Mouse (Mus musculus): ENCODE measurements around the gene Tulp2.

Tulp2 gene

GRCm38 (mm10) chr7:45481374-45481927, at the start of gene Tulp2:
TSS of gene Tulp2 (plus strand) at chr7:45481877.
- ChIA-PET POLR2A (interaction anchor here in 3 of 4 experiments (0.6 to 2.3 kb wide), 56 partner anchors 9 to 631 kb away, joined by 3 to 20 read pairs (median 4); partner anchors contain the start of genes Ftl1 (in 3 of the 3), Gys1 (in 2 of the 3), Plekha4 (in 2 of the 3) and Ppp1r15a (in 2 of the 3)), CTCF (interaction anchor here in 3 of 4 experiments (0.6 to 1.5 kb wide), 15 partner anchors 10 to 201 kb away, joined by 3 to 18 read pairs (median 4); partner anchors contain the start of genes Ntn5 (in 1 of the 3), Plekha4 (in 1 of the 3) and Ppp1r15a (in 1 of the 3))

GRCm38 (mm10) chr7:45433835-45434202, 47.9 kb upstream of the Tulp2 start:
- POLR2A ChIA-PET: interaction anchor here (0.6 to 10.2 kb wide), 79 partner anchors 8 to 449 kb away, joined by 3 to 114 read pairs (median 5); partner anchors contain the start of genes Ftl1 (in 3 of the 4), Lhb (in 3 of the 4), Ntf5 (in 3 of the 4) and Sphk2 (in 3 of the 4)
- CTCF ChIA-PET: interaction anchor here (0.6 to 5.1 kb wide), 69 partner anchors 9 to 596 kb away, joined by 3 to 53 read pairs (median 4); partner anchors contain the start of genes Kcna7 (in 2 of the 4), Akt1s1 (in 1 of the 4), Aldh16a1 (in 1 of the 4) and Bax (in 1 of the 4)

GRCm38 (mm10) chr7:45434203-45435015, 47.3 kb upstream of the Tulp2 start, which contains the start of gene Gys1:
TSS of gene Gys1 (plus strand) at chr7:45434844.
- ChIA-PET CTCF (interaction anchor here (0.5 to 5.1 kb wide), 100 partner anchors 9 to 811 kb away, joined by 3 to 53 read pairs (median 4); partner anchors contain the start of genes Aldh16a1 (in 2 of the 4), Kcna7 (in 2 of the 4), Akt1s1 (in 1 of the 4) and Bax (in 1 of the 4)), POLR2A (interaction anchor here (0.5 to 10.2 kb wide), 111 partner anchors 8 to 533 kb away, joined by 3 to 114 read pairs (median 5); partner anchors contain the start of genes Ftl1 (in 3 of the 4), Lhb (in 3 of the 4), Ntf5 (in 3 of the 4) and Snrnp70 (in 3 of the 4))

- POLR2A ChIA-PET: interaction anchor here (0.6 to 10.2 kb wide), 90 partner anchors 9 to 418 kb away, joined by 3 to 114 read pairs (median 5); partner anchors contain the start of genes Snrnp70 (in 4 of the 4), Ftl1 (in 3 of the 4), Lhb (in 3 of the 4) and Ntf5 (in 3 of the 4)
- CTCF ChIA-PET: interaction anchor here (0.5 to 5.1 kb wide), 78 partner anchors 9 to 811 kb away, joined by 3 to 53 read pairs (median 4); partner anchors contain the start of genes Aldh16a1 (in 2 of the 4), Kcna7 (in 2 of the 4), Akt1s1 (in 1 of the 4) and Car11 (in 1 of the 4)
Measured at GRCm38 (mm10) chr7:45435038-45435437, 46.6 kb upstream of the Tulp2 start.

- CTCF ChIA-PET: interaction anchor here (0.7 to 5.1 kb wide), 14 partner anchors 11 to 388 kb away, joined by 3 to 44 read pairs (median 4); partner anchors contain the start of genes Kcna7 (in 1 of the 4) and Snrnp70 (in 1 of the 4)
- POLR2A ChIA-PET: interaction anchor here in 3 of 4 experiments (0.6 to 10.2 kb wide), 28 partner anchors 12 to 282 kb away, joined by 3 to 114 read pairs (median 6); partner anchors contain the start of genes Ftl1 (in 3 of the 3), Lhb (in 2 of the 3), Snrnp70 (in 2 of the 3) and Aldh16a1 (in 1 of the 3)
Measured at GRCm38 (mm10) chr7:45436444-45436843, 45.2 kb upstream of the Tulp2 start.

GRCm38 (mm10) chr7:45437046-45437445, 44.6 kb upstream of the Tulp2 start:
- ChIA-PET POLR2A (interaction anchor here in 3 of 4 experiments (0.5 to 10.2 kb wide), 39 partner anchors 10 to 369 kb away, joined by 3 to 114 read pairs (median 5); partner anchors contain the start of genes Ftl1 (in 3 of the 3), Lhb (in 2 of the 3), Ntf5 (in 2 of the 3) and Snrnp70 (in 2 of the 3)), CTCF (interaction anchor here (0.7 to 5.1 kb wide), 20 partner anchors 10 to 388 kb away, joined by 3 to 44 read pairs (median 4); partner anchors contain the start of genes Kcna7 (in 2 of the 4), Lhb (in 1 of the 4), Slc6a21 (in 1 of the 4) and Snrnp70 (in 1 of the 4))

GRCm38 (mm10) chr7:45437521-45438276, 44.0 kb upstream of the Tulp2 start, which contains the start of gene Ruvbl2:
TSS of gene Ruvbl2 (minus strand) at chr7:45438096.
- POLR2A ChIA-PET: interaction anchor here in 3 of 4 experiments (0.5 to 10.2 kb wide), 44 partner anchors 10 to 370 kb away, joined by 3 to 114 read pairs (median 5); partner anchors contain the start of genes Ftl1 (in 3 of the 3), Lhb (in 2 of the 3), Ntf5 (in 2 of the 3) and Snrnp70 (in 2 of the 3)
- CTCF ChIA-PET: interaction anchor here (0.7 to 5.1 kb wide), 26 partner anchors 10 to 283 kb away, joined by 3 to 44 read pairs (median 4); partner anchors contain the start of genes Kcna7 (in 2 of the 4), Lhb (in 1 of the 4) and Slc6a21 (in 1 of the 4)

- POLR2A ChIA-PET: interaction anchor here in 3 of 4 experiments (0.6 to 3.4 kb wide), 14 partner anchors 9 to 228 kb away, joined by 3 to 18 read pairs (median 4); partner anchors contain the start of genes Ftl1 (in 3 of the 3), Gys1 (in 2 of the 3), Kcna7 (in 1 of the 3) and Tead2 (in 1 of the 3)
- CTCF ChIA-PET: interaction anchor here in 3 of 4 experiments (0.5 to 2.2 kb wide), 3 partner anchors 9 to 143 kb away, joined by 3 to 12 read pairs (median 4); partner anchors contain the start of gene Gys1 (in 2 of the 3)
Measured at GRCm38 (mm10) chr7:45443526-45444420, 37.9 kb upstream of the Tulp2 start.

- ChIA-PET POLR2A (interaction anchor here (0.5 to 5.7 kb wide), 16 partner anchors 10 to 273 kb away, joined by 3 to 102 read pairs (median 20); partner anchors contain the start of genes Bax (in 3 of the 4), Ftl1 (in 2 of the 4), Gys1 (in 2 of the 4) and Ruvbl2 (in 2 of the 4)), CTCF (interaction anchor here (0.6 to 3.9 kb wide), 22 partner anchors 9 to 181 kb away, joined by 3 to 44 read pairs (median 6); partner anchors contain the start of genes Kcna7 (in 3 of the 4), Ruvbl2 (in 3 of the 4), Gys1 (in 2 of the 4) and Bax (in 1 of the 4))
Measured at GRCm38 (mm10) chr7:45446589-45446988, 35.1 kb upstream of the Tulp2 start.

GRCm38 (mm10) chr7:45447325-45447990, 34.2 kb upstream of the Tulp2 start:
- CTCF ChIA-PET: interaction anchor here (0.6 to 3.9 kb wide), 71 partner anchors 9 to 353 kb away, joined by 3 to 44 read pairs (median 4); partner anchors contain the start of genes Gys1 (in 4 of the 4), Kcna7 (in 4 of the 4), Ruvbl2 (in 4 of the 4) and Ntf5 (in 2 of the 4)
- POLR2A ChIA-PET: interaction anchor here (0.5 to 5.7 kb wide), 84 partner anchors 7 to 1627 kb away, joined by 3 to 102 read pairs (median 4); partner anchors contain the start of genes Ftl1 (in 4 of the 4), Bax (in 3 of the 4), Gys1 (in 3 of the 4) and Kcna7 (in 3 of the 4)

GRCm38 (mm10) chr7:45449974-45450373, 31.7 kb upstream of the Tulp2 start:
- ChIA-PET POLR2A (interaction anchor here (0.5 to 5.7 kb wide), 27 partner anchors 8 to 248 kb away, joined by 3 to 102 read pairs (median 5); partner anchors contain the start of genes Ftl1 (in 4 of the 4), Bax (in 2 of the 4), Gys1 (in 2 of the 4) and Ruvbl2 (in 2 of the 4)), CTCF (interaction anchor here in 3 of 4 experiments (0.6 to 3.9 kb wide), 13 partner anchors 11 to 233 kb away, joined by 3 to 44 read pairs (median 6); partner anchors contain the start of genes Gys1 (in 2 of the 3), Ruvbl2 (in 2 of the 3), Bax (in 1 of the 3) and Kcna7 (in 1 of the 3))

GRCm38 (mm10) chr7:45451344-45451982, 30.2 kb upstream of the Tulp2 start:
- POLR2A ChIA-PET: interaction anchor here in 3 of 4 experiments (0.7 to 5.7 kb wide), 15 partner anchors 7 to 267 kb away, joined by 3 to 102 read pairs (median 4); partner anchors contain the start of genes Bax (in 2 of the 3), Ftl1 (in 2 of the 3), Kcna7 (in 1 of the 3) and Plekha4 (in 1 of the 3)
- CTCF ChIA-PET: interaction anchor here in 3 of 4 experiments (0.7 to 1.4 kb wide), 7 partner anchors 9 to 269 kb away, joined by 3 to 5 read pairs (median 3); partner anchors contain the start of genes Fam83e (in 1 of the 3) and Gys1 (in 1 of the 3)

- CTCF ChIA-PET: interaction anchor here in 1 of 4 experiments (1.1 kb wide), 1 partner anchor 174 kb away, joined by 3 read pairs; no protein-coding TSS in a partner anchor
- POLR2A ChIA-PET: interaction anchor here (0.5 to 4.6 kb wide), 23 partner anchors 10 to 134 kb away, joined by 3 to 63 read pairs (median 7); partner anchors contain the start of genes Bax (in 3 of the 4), Ruvbl2 (in 2 of the 4), Gys1 (in 1 of the 4) and Kcna7 (in 1 of the 4)
Measured at GRCm38 (mm10) chr7:45454971-45455370, 26.7 kb upstream of the Tulp2 start.

All from embryonic stem cell, embryonic (primary cell).